Mouse (Mus musculus): ENCODE data around the gene Cnmd. TPM values are rescaled to one million over a fixed set of nuclear protein-coding genes. Genes with fewer than 3 reads are reported as not detected.

Cnmd gene
- polyA plus RNA-seq, 1 experiment from 2014 or later: 1.5 TPM

- WGBS: 93% methylated on average over 5 of the region's 5 CpGs
- Histone ChIP-seq H3K36me3 (ENCODE audit: control insufficient read depth, insufficient read depth, low read length) (peaks cover 13% of the 10 kb centered on the region; the same call in 1 of the 2 replicates), H3K9ac (replicated peaks; ENCODE audit: low read depth, low read length) (no peak overlapping the region), H3K27me3 (ENCODE audit: control insufficient read depth, insufficient read depth, low read length) (no peaks in the 10 kb centered on the region), H3K4me3 (ENCODE audit: low read depth, low read length) (no peak overlapping the region), H3K4me1 (ENCODE audit: control insufficient read depth, insufficient read depth, low read length) (no peaks in the 10 kb centered on the region; the same call in 1 of the 2 replicates), H3K9me3 (ENCODE audit: control insufficient read depth, low read length) (no peaks in the 10 kb centered on the region), H3K27ac (ENCODE audit: low read depth, low read length) (no peak overlapping the region), H3K4me2 (ENCODE audit: low read depth, low read length) (no peak overlapping the region)
- no peak for ATAC-seq (ENCODE audit: low read depth)
These were observed 67.9 kb downstream of the Cnmd start for GRCm38 (mm10) chr14:79594069-79594468.

- Histone ChIP-seq H3K27me3 (ENCODE audit: control insufficient read depth, insufficient read depth, low read length) (no peaks in the 10 kb centered on the region), H3K27ac (ENCODE audit: low read depth, low read length) (no peak overlapping the region), H3K9me3 (ENCODE audit: control insufficient read depth, low read length) (no peaks in the 10 kb centered on the region), H3K4me1 (ENCODE audit: control insufficient read depth, insufficient read depth, low read length) (peaks cover 10% of the 10 kb centered on the region), H3K4me3 (ENCODE audit: low read depth, low read length) (no peak overlapping the region), H3K4me2 (ENCODE audit: low read depth, low read length) (no peak overlapping the region), H3K9ac (replicated peaks; ENCODE audit: low read depth, low read length) (no peak overlapping the region), H3K36me3 (ENCODE audit: control insufficient read depth, insufficient read depth, low read length) (0 out of 2 replicates have a peak, but pooled peaks cover 3% of the 10 kb centered on the region)
- 91% methylated on average over 2 of the region's 2 CpGs for WGBS
- no peak for ATAC-seq (ENCODE audit: low read depth)
These were observed 70.4 kb downstream of the Cnmd start for GRCm38 (mm10) chr14:79591611-79592010.

- 95% methylated on average over 8 of the region's 8 CpGs for WGBS
- no peak overlapping the region for H3K4me3 ChIP-seq (ENCODE audit: low read depth, low read length)
These were observed 71.1 kb downstream of the Cnmd start for GRCm38 (mm10) chr14:79590916-79591315.

GRCm38 (mm10) chr14:79589401-79589800 is 72.6 kb downstream of the Cnmd start:
- no peaks in the 10 kb centered on the region for H3K27me3 ChIP-seq (ENCODE audit: control insufficient read depth, insufficient read depth, low read length)
- no peak overlapping the region for H3K4me3 ChIP-seq (ENCODE audit: low read depth, low read length)
- no peaks in the 10 kb centered on the region for H3K36me3 ChIP-seq (ENCODE audit: control insufficient read depth, insufficient read depth, low read length)
- WGBS: 90% methylated on average over 6 of the region's 6 CpGs
- peaks cover 14% of the 10 kb centered on the region for H3K4me1 ChIP-seq (ENCODE audit: control insufficient read depth, insufficient read depth, low read length)
- H3K9me3 ChIP-seq (ENCODE audit: control insufficient read depth, low read length): no peaks in the 10 kb centered on the region
- no peak overlapping the region for H3K27ac ChIP-seq (ENCODE audit: low read depth, low read length)
- H3K9ac ChIP-seq (replicated peaks; ENCODE audit: low read depth, low read length): no peak overlapping the region
- ATAC-seq (ENCODE audit: low read depth): no peak
- H3K4me2 ChIP-seq (ENCODE audit: low read depth, low read length): no peak overlapping the region

More at GRCm38 (mm10) chr14:79590916-79591315, 71.1 kb downstream of the Cnmd start:
- Histone ChIP-seq H3K9ac (replicated peaks; ENCODE audit: low read depth, low read length) (no peak overlapping the region), H3K4me2 (ENCODE audit: low read depth, low read length) (no peak overlapping the region), H3K4me1 (ENCODE audit: control insufficient read depth, insufficient read depth, low read length) (peaks cover 14% of the 10 kb centered on the region), H3K27ac (ENCODE audit: low read depth, low read length) (no peak overlapping the region), H3K36me3 (ENCODE audit: control insufficient read depth, insufficient read depth, low read length) (no peaks in the 10 kb centered on the region), H3K9me3 (ENCODE audit: control insufficient read depth, low read length) (no peaks in the 10 kb centered on the region), H3K27me3 (ENCODE audit: control insufficient read depth, insufficient read depth, low read length) (no peaks in the 10 kb centered on the region)
- ATAC-seq (ENCODE audit: low read depth): no peak

- Histone ChIP-seq H3K27me3 (ENCODE audit: control insufficient read depth, insufficient read depth, low read length) (no peaks in the 10 kb centered on the region), H3K36me3 (ENCODE audit: control insufficient read depth, insufficient read depth, low read length) (no peaks in the 10 kb centered on the region), H3K4me1 (ENCODE audit: control insufficient read depth, insufficient read depth, low read length) (peaks cover 14% of the 10 kb centered on the region), H3K9me3 (ENCODE audit: control insufficient read depth, low read length) (no peaks in the 10 kb centered on the region), H3K4me3 (ENCODE audit: low read depth, low read length) (peak overlapping the region; percentile 51), H3K9ac (replicated peaks; ENCODE audit: low read depth, low read length) (peak overlapping the region; percentile 53; the same call in 1 of the 2 replicates), H3K4me2 (ENCODE audit: low read depth, low read length) (peak overlapping the region; percentile 86), H3K27ac (ENCODE audit: low read depth, low read length) (no peak overlapping the region)
- WGBS: 89% methylated on average over 9 of the region's 9 CpGs
- no peak for ATAC-seq (ENCODE audit: low read depth)
These were observed 73.4 kb downstream of the Cnmd start for GRCm38 (mm10) chr14:79588534-79588951.

- H3K27ac ChIP-seq (ENCODE audit: low read depth, low read length): peak overlapping the region; percentile 97
- H3K9ac ChIP-seq (replicated peaks; ENCODE audit: low read depth, low read length): peak overlapping the region; percentile 53
- peak overlapping the region; percentile 86 for H3K4me2 ChIP-seq (ENCODE audit: low read depth, low read length)
- ATAC-seq (ENCODE audit: low read depth): peak; percentile 44
- H3K36me3 ChIP-seq (ENCODE audit: control insufficient read depth, insufficient read depth, low read length): no peaks in the 10 kb centered on the region
- H3K27me3 ChIP-seq (ENCODE audit: control insufficient read depth, insufficient read depth, low read length): no peaks in the 10 kb centered on the region
- H3K4me1 ChIP-seq (ENCODE audit: control insufficient read depth, insufficient read depth, low read length): peaks cover 14% of the 10 kb centered on the region
- 0% methylated on average over 9 of the region's 9 CpGs for WGBS
- H3K4me3 ChIP-seq (ENCODE audit: low read depth, low read length): peak overlapping the region; percentile 51
- no peaks in the 10 kb centered on the region for H3K9me3 ChIP-seq (ENCODE audit: control insufficient read depth, low read length)
These were observed 74.1 kb downstream of the Cnmd start for GRCm38 (mm10) chr14:79587852-79588229.

Other genes starting within 250 kb of the Cnmd start
- 23.6 and 26.2 TPM in 2 replicates for gene Kbtbd7, start 235.7 kb downstream of the Cnmd start, polyA plus RNA-seq (2014; fragmentation: Nextera tagmentation; extraction: Ambion mirVana)
- gene Kbtbd6, start 210.3 kb downstream of the Cnmd start, polyA plus RNA-seq (2014; fragmentation: Nextera tagmentation; extraction: Ambion mirVana): 0.87 and 1.5 TPM in 2 replicates
- 2.5 and 4.2 TPM in 2 replicates for gene Elf1, start 181.0 kb downstream of the Cnmd start, polyA plus RNA-seq (2014; fragmentation: Nextera tagmentation; extraction: Ambion mirVana)
- 47.3 and 48.3 TPM in 2 replicates for gene Wbp4, start 180.7 kb downstream of the Cnmd start, polyA plus RNA-seq (2014; fragmentation: Nextera tagmentation; extraction: Ambion mirVana)
- 91.7 and 117 TPM in 2 replicates for gene Sugt1, start 74.5 kb downstream of the Cnmd start, polyA plus RNA-seq (2014; fragmentation: Nextera tagmentation; extraction: Ambion mirVana)
- gene Pcdh8, start 109.1 kb upstream of the Cnmd start, polyA plus RNA-seq (2014; fragmentation: Nextera tagmentation; extraction: Ambion mirVana): 29.6 and 32.5 TPM in 2 replicates

Measured in neural tube, embryonic 14.5 days (tissue).